Mouse (Mus musculus) C2C12 (cell line): ENCODE results near the gene Klhl35. TPM values are rescaled to one million over a fixed set of nuclear protein-coding genes. Genes with fewer than 3 reads are reported as not detected.

Experiments used
- H3K27me3 ChIP-seq: one replicate; pipeline ENCODE4 v1.6.1; 2011; ENCODE audit not compliant: control insufficient read depth, insufficient read depth, insufficient read length
- H3K36me3 ChIP-seq: one replicate; pipeline ENCODE4 v1.6.1; 2011; ENCODE audit not compliant: control insufficient read depth, insufficient read depth
- H3K4me3 ChIP-seq: one replicate; pipeline ENCODE4 v1.5.1; 2011; ENCODE audit warnings: mild to moderate bottlenecking, control low read depth; ENCODE audit not compliant: poor library complexity, insufficient read depth, severe bottlenecking
- H3K79me2 ChIP-seq: one replicate; pipeline ENCODE4 v1.6.1; 2011; ENCODE audit not compliant: control insufficient read depth, insufficient read depth
- H3K79me3 ChIP-seq: one replicate; pipeline ENCODE4 v1.6.1; 2011; ENCODE audit warnings: low read depth, control low read depth
- H3ac ChIP-seq: one replicate; pipeline ENCODE3; 2011; ENCODE audit warnings: low read depth; ENCODE audit not compliant: control insufficient read depth, insufficient read length
- CEBPB ChIP-seq: IDR thresholded peaks from one replicate; pipeline ENCODE4 v1.6.1; 2011; ENCODE audit warnings: low read depth, mild to moderate bottlenecking, control low read depth, moderate library complexity
- CTCF ChIP-seq: IDR thresholded peaks from one replicate; pipeline ENCODE4 v1.5.1; 2011; ENCODE audit not compliant: control insufficient read depth, insufficient read depth, insufficient read length
- FOSL1 ChIP-seq: IDR thresholded peaks from one replicate; pipeline ENCODE4 v1.8.0; 2011; ENCODE audit warnings: mild to moderate bottlenecking, low read length; ENCODE audit not compliant: poor library complexity, insufficient read depth, severe bottlenecking
- MAX ChIP-seq: IDR thresholded peaks from one replicate; pipeline ENCODE4 v1.6.1; 2011; ENCODE audit warnings: mild to moderate bottlenecking, control low read depth
- MYOD1 ChIP-seq: IDR thresholded peaks from one replicate; pipeline ENCODE4 v1.6.1; 2011; ENCODE audit warnings: low read depth; ENCODE audit not compliant: control insufficient read depth, insufficient read length
- MYOG ChIP-seq: IDR thresholded peaks from one replicate; pipeline ENCODE4 v1.6.1; 2011; ENCODE audit not compliant: control insufficient read depth, insufficient read length; ENCODE audit errors: extremely low read depth
- USF1 ChIP-seq: IDR thresholded peaks from one replicate; pipeline ENCODE4 v1.6.1; 2011; ENCODE audit warnings: low read depth, mild to moderate bottlenecking, control low read depth, moderate library complexity
- polyA plus RNA-seq: library from polyadenylated mRNA; unstranded; fragments of >200 nt; fragmentation: generic; extraction: Trizol; gene quantifications from one replicate; pipeline ENCODE4 v1.2.1, GENCODE M21; 2012; ENCODE audit warnings: missing spikeins

Klhl35 gene
- polyA plus RNA-seq, 1 experiment = not detected

DNA sequence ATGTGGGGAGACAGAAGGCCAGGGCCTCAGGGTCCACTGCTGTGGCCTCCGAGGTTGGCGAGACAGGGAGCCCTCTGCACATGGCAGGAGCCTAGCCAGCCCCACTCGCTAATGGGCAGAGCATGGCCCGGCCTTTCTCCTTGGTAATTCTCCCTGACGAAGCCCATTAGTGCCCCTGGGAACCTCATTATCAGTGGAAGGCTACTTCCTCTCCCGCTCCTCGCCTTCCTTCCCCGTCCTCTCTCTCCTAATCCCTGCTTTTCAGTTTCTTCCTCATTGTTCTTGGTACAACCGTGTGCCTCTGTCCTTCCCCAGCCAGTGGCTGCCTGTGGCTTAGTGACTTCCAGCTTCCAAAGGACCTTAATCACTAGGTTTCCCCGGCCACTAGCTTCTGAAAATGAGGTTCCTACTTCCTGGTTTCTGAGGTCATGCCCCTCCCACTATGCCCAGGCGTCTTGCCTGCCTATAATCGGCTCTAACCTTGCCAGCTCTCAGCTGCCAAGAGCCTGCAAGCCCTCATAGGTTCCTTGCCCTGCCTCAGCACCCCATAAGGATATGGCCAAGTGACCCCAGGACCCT is 31.0 kb upstream of the Klhl35 start:
- Histone ChIP-seq H3K36me3 (no peaks in the 10 kb centered on the region), H3K27me3 (no peaks in the 10 kb centered on the region), H3K79me2 (no peaks in the 10 kb centered on the region), H3ac (no peak overlapping the region), H3K4me3 (no peak overlapping the region), H3K79me3 (no peaks in the 10 kb centered on the region)
- no peak for TF ChIP-seq CEBPB
- TF ChIP-seq MAX = no peak
- TF ChIP-seq USF1 = no peak
- no peak for TF ChIP-seq CTCF
- no peak for TF ChIP-seq FOSL1
- no peak for TF ChIP-seq MYOD1
- no peak for TF ChIP-seq MYOG

- Histone ChIP-seq H3K79me2 (no peaks in the 10 kb centered on the region), H3K79me3 (no peaks in the 10 kb centered on the region), H3K36me3 (no peaks in the 10 kb centered on the region), H3K4me3 (no peak overlapping the region), H3ac (no peak overlapping the region), H3K27me3 (no peaks in the 10 kb centered on the region)
- TF ChIP-seq CTCF (no peak), MYOD1 (no peak), FOSL1 (no peak), MYOG (no peak)
These were observed 29.3 kb upstream of the Klhl35 start for GRCm38 (mm10) chr7:99436530-99436929.

DNA sequence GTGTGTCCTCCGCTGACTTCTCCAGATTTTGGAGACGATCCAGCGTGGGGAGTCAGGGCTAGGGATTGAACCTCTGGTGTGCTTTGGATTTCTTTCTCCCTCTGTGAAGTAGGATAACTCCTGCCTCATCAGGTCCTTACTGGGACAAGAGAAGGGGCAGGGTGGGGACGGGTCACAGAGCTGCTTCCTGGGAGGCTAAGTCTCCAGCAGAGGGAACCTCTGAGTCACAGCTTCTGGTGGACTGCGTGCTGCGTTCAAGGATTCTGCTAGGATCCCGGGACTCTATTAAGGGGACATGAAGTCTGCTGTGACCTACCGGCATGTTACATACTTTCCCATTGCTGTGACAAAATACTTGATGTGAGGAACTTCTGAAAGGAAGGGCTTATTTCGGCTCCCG is 26.9 kb upstream of the Klhl35 start:
- no peaks in the 10 kb centered on the region for H3K79me2 ChIP-seq
- H3K4me3 ChIP-seq = no peak overlapping the region
- H3ac ChIP-seq = no peak overlapping the region
- H3K79me3 ChIP-seq = no peaks in the 10 kb centered on the region
- H3K36me3 ChIP-seq = no peaks in the 10 kb centered on the region
- no peak for TF ChIP-seq MYOD1
- no peak for TF ChIP-seq CEBPB
- TF ChIP-seq USF1 = no peak
- no peak for TF ChIP-seq MAX
- TF ChIP-seq FOSL1 = no peak
- TF ChIP-seq CTCF = no peak
- TF ChIP-seq MYOG = no peak
- H3K27me3 ChIP-seq = no peaks in the 10 kb centered on the region

GRCm38 (mm10) chr7:99441534-99442072 is 24.2 kb upstream of the Klhl35 start:
- TF ChIP-seq MYOD1 (no peak), CTCF (no peak), FOSL1 (no peak), USF1 (no peak), CEBPB (no peak), MAX (no peak), MYOG (no peak)
- Histone ChIP-seq H3K79me2 (no peaks in the 10 kb centered on the region), H3ac (no peak overlapping the region), H3K4me3 (no peak overlapping the region), H3K36me3 (no peaks in the 10 kb centered on the region), H3K27me3 (no peaks in the 10 kb centered on the region), H3K79me3 (no peaks in the 10 kb centered on the region)

- no peaks in the 10 kb centered on the region for H3K79me3 ChIP-seq
- H3ac ChIP-seq = no peak overlapping the region
- H3K27me3 ChIP-seq = no peaks in the 10 kb centered on the region
- H3K36me3 ChIP-seq = no peaks in the 10 kb centered on the region
- no peak overlapping the region for H3K4me3 ChIP-seq
- TF ChIP-seq CEBPB (no peak), USF1 (no peak), MAX (no peak), FOSL1 (no peak), MYOD1 (no peak), MYOG (no peak), CTCF (no peak)
- H3K79me2 ChIP-seq = no peaks in the 10 kb centered on the region
These were observed 22.6 kb upstream of the Klhl35 start for GRCm38 (mm10) chr7:99443164-99443563.
